Mouse (Mus musculus) limb, embryonic 14.5 days (tissue): Measurements from ENCODE around the gene Padi1. TPM values are rescaled to one million over a fixed set of nuclear protein-coding genes. Genes with fewer than 3 reads are reported as not detected.

Source experiments
- ATAC-seq: fragments of 200-750 bp; cut with Nextera tagmentation; 2 replicates; pipeline ENCODE4 v1.8.0; 2017; ENCODE audit warnings: low read depth, moderate number of reproducible peaks, moderate TSS enrichment; ENCODE audit not compliant: low FRiP score
- DNase-seq: peaks from one replicate; pipeline ENCODE4 v3.0.0-alpha.2; 2015; ENCODE audit warnings: low spot score
- H3K27ac ChIP-seq: fragments of 300-500 bp; sonication (generic); replicated peaks from 2 replicates; pipeline ENCODE4 v1.5.1; 2014; ENCODE audit warnings: low read depth, mild to moderate bottlenecking, low read length, moderate library complexity, mixed read lengths
- H3K27me3 ChIP-seq: fragments of 300-500 bp; sonication (generic); 2 replicates; pipeline ENCODE4 v1.6.1; 2014; ENCODE audit warnings: low read length, mixed read lengths; ENCODE audit not compliant: control insufficient read depth, insufficient read depth
- H3K36me3 ChIP-seq: fragments of 300-500 bp; sonication (generic); 2 replicates; pipeline ENCODE4 v1.6.1; 2014; ENCODE audit warnings: mild to moderate bottlenecking, low read length, moderate library complexity, mixed read lengths; ENCODE audit not compliant: control insufficient read depth, insufficient read depth
- H3K4me1 ChIP-seq: fragments of 300-500 bp; sonication (generic); 2 replicates; pipeline ENCODE4 v1.6.1; 2014; ENCODE audit warnings: antibody characterized with exemption, low read length, mixed read lengths; ENCODE audit not compliant: control insufficient read depth, insufficient read depth
- H3K4me2 ChIP-seq: fragments of 300-500 bp; sonication (generic); replicated peaks from 2 replicates; pipeline ENCODE4 v1.6.1; 2014; ENCODE audit warnings: low read depth, mild to moderate bottlenecking, low read length, moderate library complexity; ENCODE audit not compliant: severe bottlenecking
- H3K4me3 ChIP-seq: fragments of 300-500 bp; sonication (generic); replicated peaks from 2 replicates; pipeline ENCODE4 v1.5.1; 2014; ENCODE audit warnings: low read length
- H3K9ac ChIP-seq: fragments of 300-500 bp; sonication (generic); 2 replicates; pipeline ENCODE4 v1.6.1; 2014; ENCODE audit warnings: mild to moderate bottlenecking, low read depth, low read length, moderate library complexity; ENCODE audit not compliant: severe bottlenecking
- H3K9me3 ChIP-seq: fragments of 300-500 bp; sonication (generic); 2 replicates; pipeline ENCODE4 v1.6.1; 2016; ENCODE audit warnings: low read length; ENCODE audit not compliant: control insufficient read depth
- POLR2A ChIP-seq: fragments of 200-500 bp; IDR thresholded peaks from 2 replicates; pipeline ENCODE4 v1.8.0; 2012; ENCODE audit warnings: inconsistent platforms, mild to moderate bottlenecking, moderate library complexity, borderline replicate concordance; ENCODE audit not compliant: insufficient read depth, insufficient read length; ENCODE audit errors: extremely low read depth
- WGBS: fragments of 180-500 bp; shearing (Covaris S2); extraction: QIAGEN DNeasy Blood & Tissue Kit; methylation state at CpG from one replicate; pipeline ENCODE4 v1.1.7; 2014; 5-methylcytosine and 5-hydroxymethylcytosine counted together
- polyA plus RNA-seq, 2 experiments: library from polyadenylated mRNA; depleted of rRNA in 1 of 2; stranded (reverse) in 1 of 2; unstranded in 1 of 2; fragments of >200 nt; fragmentation: Nextera tagmentation in 1 of 2; extraction: Ambion mirVana in 1 of 2; gene quantifications; 2 replicates each; pipeline versions ENCODE4 v1.2.1 to v1.2.3; 2012 to 2014

Gene Padi1
- polyA plus RNA-seq, 2 experiments, result 0.10 to 0.25 TPM

GRCm38 (mm10) chr4:140879116-140879515 lies 33.5 kb upstream of the Padi1 start:
- ATAC-seq, result no peak
- Histone ChIP-seq H3K4me1 (no peaks in the 10 kb centered on the region), H3K9ac (no peak overlapping the region), H3K4me2 (no peak overlapping the region), H3K4me3 (no peak overlapping the region), H3K9me3 (peaks cover 5% of the 10 kb centered on the region; the same call in 1 of the 2 replicates), H3K27ac (no peak overlapping the region), H3K27me3 (no peaks in the 10 kb centered on the region), H3K36me3 (no peaks in the 10 kb centered on the region)
- WGBS, result 93% methylated on average over 6 of the region's 6 CpGs
- no peak for DNase-seq
- TF ChIP-seq POLR2A, result no peak

- no peak overlapping the region for H3K9ac ChIP-seq
- H3K36me3 ChIP-seq, result no peaks in the 10 kb centered on the region
- no peaks in the 10 kb centered on the region for H3K4me1 ChIP-seq
- no peak overlapping the region for H3K4me3 ChIP-seq
- no peak overlapping the region for H3K4me2 ChIP-seq
- TF ChIP-seq POLR2A, result no peak
- ATAC-seq (no peak), DNase-seq (no peak)
- H3K9me3 ChIP-seq, result peaks cover 5% of the 10 kb centered on the region; the same call in 1 of the 2 replicates
- H3K27me3 ChIP-seq, result no peaks in the 10 kb centered on the region
- H3K27ac ChIP-seq, result no peak overlapping the region
- WGBS, result 90% methylated on average over 9 of the region's 9 CpGs
Measured at GRCm38 (mm10) chr4:140878655-140879054, 33.1 kb upstream of the Padi1 start.

- Histone ChIP-seq H3K27me3 (no peaks in the 10 kb centered on the region), H3K4me2 (no peak overlapping the region), H3K27ac (no peak overlapping the region), H3K36me3 (no peaks in the 10 kb centered on the region), H3K9me3 (peaks cover 3% of the 10 kb centered on the region; the same call in 1 of the 2 replicates), H3K4me3 (no peak overlapping the region), H3K9ac (no peak overlapping the region), H3K4me1 (no peaks in the 10 kb centered on the region)
- 72% methylated on average over 9 of the region's 9 CpGs for WGBS
- DNase-seq (no peak), ATAC-seq (no peak)
- TF ChIP-seq POLR2A, result no peak
Measured at GRCm38 (mm10) chr4:140877441-140877840, 31.9 kb upstream of the Padi1 start.

GRCm38 (mm10) chr4:140876681-140877080 lies 31.1 kb upstream of the Padi1 start:
- 17% methylated on average over 6 of the region's 6 CpGs for WGBS
- DNase-seq (no peak), ATAC-seq (no peak)
- Histone ChIP-seq H3K4me3 (no peak overlapping the region), H3K4me1 (no peaks in the 10 kb centered on the region), H3K36me3 (no peaks in the 10 kb centered on the region), H3K9ac (no peak overlapping the region), H3K4me2 (no peak overlapping the region), H3K27me3 (no peaks in the 10 kb centered on the region), H3K9me3 (no peaks in the 10 kb centered on the region; the same call in 1 of the 2 replicates), H3K27ac (no peak overlapping the region)
- no peak for TF ChIP-seq POLR2A

GRCm38 (mm10) chr4:140876161-140876560 lies 30.6 kb upstream of the Padi1 start:
- no peak overlapping the region for H3K9ac ChIP-seq
- no peak overlapping the region for H3K27ac ChIP-seq
- H3K4me1 ChIP-seq, result no peaks in the 10 kb centered on the region
- no peak for ATAC-seq
- WGBS, result 84% methylated on average over 8 of the region's 8 CpGs
- H3K36me3 ChIP-seq, result no peaks in the 10 kb centered on the region
- no peak overlapping the region for H3K4me3 ChIP-seq
- no peaks in the 10 kb centered on the region for H3K27me3 ChIP-seq
- no peak for DNase-seq
- no peak overlapping the region for H3K4me2 ChIP-seq
- H3K9me3 ChIP-seq, result no peaks in the 10 kb centered on the region; the same call in 1 of the 2 replicates
- TF ChIP-seq POLR2A, result no peak

DNA sequence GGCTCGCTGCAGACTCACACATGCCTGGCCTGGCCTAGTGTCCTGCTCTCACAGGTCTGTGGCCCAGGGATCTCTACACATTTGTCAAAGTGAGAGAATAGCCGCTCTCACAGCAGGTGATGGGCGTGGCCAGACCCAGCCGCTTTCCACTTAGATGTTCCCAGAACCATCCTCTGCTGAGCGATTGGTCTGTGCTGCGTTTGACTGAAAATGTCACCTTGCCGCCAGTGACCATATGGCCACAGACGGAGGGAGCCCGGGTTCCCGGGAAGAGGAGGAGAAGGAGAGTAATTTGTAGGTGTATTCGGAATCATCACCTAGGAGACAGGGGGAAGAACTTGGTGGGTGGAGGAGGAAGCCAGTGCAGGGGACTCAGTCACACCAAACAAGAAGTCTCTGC lies 27.4 kb upstream of the Padi1 start:
- Histone ChIP-seq H3K4me2 (no peak overlapping the region), H3K9ac (no peak overlapping the region), H3K27me3 (no peaks in the 10 kb centered on the region), H3K4me3 (no peak overlapping the region), H3K27ac (no peak overlapping the region), H3K9me3 (no peaks in the 10 kb centered on the region; the same call in 1 of the 2 replicates), H3K4me1 (peaks cover 12% of the 10 kb centered on the region; the same call in 1 of the 2 replicates), H3K36me3 (no peaks in the 10 kb centered on the region)
- ATAC-seq (no peak), DNase-seq (no peak)
- WGBS, result 43% methylated on average over 11 of the region's 11 CpGs
- TF ChIP-seq POLR2A, result no peak
